Mouse (Mus musculus): ENCODE data around the gene Oxct2a.
"Not testable (repeated sequence)": the region's sequence is repeated elsewhere in the genome, so short reads cannot be mapped to it uniquely, and the experiment has no call there.

The Oxct2a gene

GRCm38 (mm10) chr4:123311845-123312244, 11.6 kb downstream of the Oxct2a start:
- no peak for DNase-seq

GRCm38 (mm10) chr4:123308292-123308691, 15.1 kb downstream of the Oxct2a start:
- DNase-seq: no peak

- no peak for DNase-seq
Measured at GRCm38 (mm10) chr4:123306999-123307398, 16.4 kb downstream of the Oxct2a start.

GRCm38 (mm10) chr4:123305789-123306188, 17.6 kb downstream of the Oxct2a start:
- DNase-seq: no peak

- DNase-seq: peak; percentile 37
Measured at GRCm38 (mm10) chr4:123298980-123299670, 24.3 kb downstream of the Oxct2a start.

- no peak for DNase-seq
Measured at GRCm38 (mm10) chr4:123298226-123298625, 25.2 kb downstream of the Oxct2a start.

GRCm38 (mm10) chr4:123297195-123297960, 26.1 kb downstream of the Oxct2a start:
- no peak for DNase-seq

GRCm38 (mm10) chr4:123296148-123296534, 27.3 kb downstream of the Oxct2a start:
- DNase-seq: no peak

GRCm38 (mm10) chr4:123295516-123296147, 27.8 kb downstream of the Oxct2a start:
- DNase-seq: no peak

- DNase-seq: not testable (repeated sequence)
Measured at GRCm38 (mm10) chr4:123295026-123295425, 28.4 kb downstream of the Oxct2a start.

- DNase-seq: no peak
Measured at GRCm38 (mm10) chr4:123293661-123294443, 29.6 kb downstream of the Oxct2a start.

GRCm38 (mm10) chr4:123292989-123293388, 30.4 kb downstream of the Oxct2a start:
- no peak for DNase-seq

- DNase-seq: no peak
Measured at GRCm38 (mm10) chr4:123292390-123292789, 31.0 kb downstream of the Oxct2a start.

- no peak for DNase-seq
Measured at GRCm38 (mm10) chr4:123289038-123289437, 34.4 kb downstream of the Oxct2a start.

- DNase-seq: no peak
Measured at GRCm38 (mm10) chr4:123286790-123287189, 36.6 kb downstream of the Oxct2a start.

GRCm38 (mm10) chr4:123284731-123285624, 38.5 kb downstream of the Oxct2a start:
- DNase-seq: no peak

- DNase-seq: peak; percentile 12
Measured at GRCm38 (mm10) chr4:123283675-123284064, 39.8 kb downstream of the Oxct2a start.

- peak; percentile 21 for DNase-seq
Measured at GRCm38 (mm10) chr4:123282915-123283674, 40.3 kb downstream of the Oxct2a start.

GRCm38 (mm10) chr4:123282500-123282899, 40.9 kb downstream of the Oxct2a start:
- DNase-seq: peak; percentile 85

GRCm38 (mm10) chr4:123280117-123280516, 43.3 kb downstream of the Oxct2a start:
- no peak for DNase-seq
